Mouse (Mus musculus) 416B (cell line): Measurements from ENCODE around the gene Ptprn2.

Experiments used
- DNase-seq: peaks from one replicate; pipeline ENCODE4 v3.0.0; 2011; ENCODE audit warnings: low read depth

Gene Ptprn2

DNA sequence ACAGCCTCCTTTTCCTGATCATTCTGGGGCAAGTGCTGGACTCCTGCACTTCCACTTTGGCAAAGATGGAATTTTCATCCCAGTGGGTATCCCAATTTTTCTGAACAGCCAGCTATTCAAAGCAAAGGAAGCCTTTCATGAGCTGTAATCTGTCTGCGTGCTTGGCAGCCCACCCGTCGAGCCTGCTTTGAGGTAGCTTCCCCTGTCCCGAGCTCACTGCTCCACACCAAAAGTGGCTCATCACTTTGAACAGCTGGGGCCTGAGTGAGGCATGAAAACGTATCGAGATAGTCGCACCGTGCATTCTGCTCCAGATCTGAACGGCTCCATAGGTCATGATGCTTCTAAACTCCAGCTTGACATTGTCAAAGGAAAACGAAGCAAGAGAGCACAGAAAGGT lies 503.6 kb downstream of the Ptprn2 start:
- no peak for DNase-seq

DNA sequence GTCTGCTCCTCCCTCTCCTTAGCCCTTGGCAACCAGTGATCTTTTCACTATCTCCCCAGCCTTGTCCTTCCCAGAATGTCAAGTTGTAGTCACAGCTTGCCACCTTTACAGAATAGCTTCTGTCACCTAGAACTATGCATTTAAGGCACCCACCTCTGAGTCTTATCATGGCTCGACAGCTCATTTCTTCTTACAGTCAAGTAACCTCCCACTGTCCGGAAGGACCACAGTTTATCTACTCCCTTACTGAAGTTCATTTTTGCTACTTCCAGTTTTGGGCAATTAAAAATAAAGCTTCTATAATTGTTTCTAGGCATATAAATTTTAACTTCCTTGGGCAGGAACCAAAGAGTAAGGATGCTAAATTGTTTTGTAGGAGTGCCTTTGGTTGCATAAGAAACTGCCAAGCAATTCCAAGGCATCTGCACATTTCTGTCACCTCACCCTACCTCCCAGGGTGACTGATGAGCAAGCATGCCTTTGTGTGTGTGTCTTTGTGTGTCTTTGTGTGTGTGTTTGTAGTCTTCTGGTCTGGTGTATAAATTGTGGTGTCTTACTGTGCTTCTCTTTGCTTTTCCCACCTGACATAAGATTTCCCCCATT lies 516.1 kb downstream of the Ptprn2 start:
- DNase-seq = no peak

DNA sequence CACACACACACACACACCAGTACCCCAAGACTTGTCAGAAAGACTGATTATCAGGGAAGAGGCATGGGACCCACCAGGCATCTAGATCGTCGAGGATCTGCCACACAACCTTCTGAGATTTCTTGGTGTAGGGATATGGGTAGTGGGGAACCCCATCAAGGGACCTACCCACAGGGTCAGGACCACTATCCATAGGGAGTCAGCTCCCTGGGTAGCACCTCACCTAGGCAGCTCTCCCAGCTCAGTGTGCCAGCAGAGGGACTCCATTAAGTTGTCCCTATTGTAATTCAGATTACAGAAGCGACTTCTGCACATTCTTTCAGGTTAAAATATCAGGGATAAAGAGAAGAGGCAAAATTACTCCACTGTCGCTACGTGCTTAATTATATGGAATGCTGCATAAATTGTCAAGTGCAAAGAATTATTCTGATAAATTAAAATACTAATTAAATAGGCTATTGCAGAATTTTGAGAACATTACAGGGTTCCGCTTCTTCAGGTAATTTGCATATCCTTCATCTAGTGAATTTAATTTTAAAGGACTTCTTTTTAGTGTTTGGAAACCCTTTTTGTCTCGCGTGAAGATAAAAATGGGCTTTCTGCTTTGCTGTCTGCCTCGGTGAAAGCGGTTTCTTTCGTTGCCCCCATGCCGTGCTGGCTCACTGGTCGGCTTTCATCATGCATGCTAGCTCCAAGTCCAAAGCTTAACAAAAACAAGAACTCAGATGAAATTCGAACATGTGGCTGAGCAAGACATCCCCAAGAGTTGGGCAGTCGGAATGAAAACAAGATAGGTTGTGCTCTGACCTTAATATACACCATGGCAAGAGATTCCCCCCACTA lies 531.5 kb downstream of the Ptprn2 start:
- DNase-seq = no peak

DNA sequence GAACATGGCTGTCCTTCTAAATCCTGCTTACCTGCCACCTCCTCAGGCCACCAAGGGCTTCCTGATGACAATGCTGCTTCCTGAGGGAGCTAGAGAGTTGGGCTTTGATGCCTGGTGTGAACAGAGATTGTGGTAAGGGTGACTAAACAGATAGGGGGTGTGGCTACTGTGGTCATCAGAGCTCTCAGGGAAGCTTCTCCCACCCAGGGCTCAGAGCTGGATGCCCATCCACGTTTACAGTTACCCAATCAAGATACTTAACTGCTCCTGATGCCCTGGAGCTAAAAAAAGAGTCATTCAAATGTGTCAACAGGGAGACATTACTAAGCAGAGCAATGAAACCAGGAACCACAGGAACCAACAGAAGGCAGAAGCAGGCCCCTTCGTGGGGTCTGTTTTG lies 532.4 kb downstream of the Ptprn2 start:
- peak; percentile 8 for DNase-seq

DNA sequence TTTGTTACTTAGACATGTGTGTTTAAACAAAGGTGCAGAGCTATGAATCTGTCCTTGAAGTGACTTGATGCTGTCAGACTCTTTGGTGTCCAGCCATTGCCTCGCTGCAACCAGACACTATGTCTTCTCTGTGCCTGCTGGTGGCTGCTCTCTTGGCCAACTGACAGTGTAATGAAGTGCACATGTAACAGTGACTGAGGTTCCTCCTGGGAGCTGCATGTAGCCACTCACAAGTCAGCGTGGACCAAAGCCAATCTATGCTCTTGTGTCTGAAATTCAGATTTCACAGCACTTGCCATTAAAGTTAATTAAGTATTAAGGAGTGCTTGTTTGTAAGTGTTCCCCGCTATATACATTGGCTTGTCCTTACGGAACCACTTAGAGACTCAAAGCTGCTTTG lies 537.7 kb downstream of the Ptprn2 start:
- no peak for DNase-seq

DNA sequence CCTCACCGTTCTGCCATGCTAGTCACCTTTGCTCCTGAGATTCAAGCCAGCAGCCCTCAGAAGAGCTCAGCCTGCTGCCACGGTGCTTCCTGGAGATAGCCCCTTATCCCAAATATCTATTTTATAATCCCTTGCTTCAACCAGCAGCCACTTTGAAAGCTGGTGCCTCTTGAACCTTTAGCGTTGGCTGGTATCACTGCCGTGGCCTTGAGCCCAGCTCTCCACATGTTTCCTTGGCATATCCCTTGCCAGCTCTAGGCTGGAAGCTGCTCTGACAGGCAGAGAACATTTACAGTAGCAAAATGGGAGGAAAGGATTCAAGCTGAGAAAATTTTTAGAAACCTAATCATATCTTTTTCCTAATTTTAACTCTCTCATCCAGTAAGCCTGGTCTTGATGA lies 539.4 kb downstream of the Ptprn2 start:
- no peak for DNase-seq

DNA sequence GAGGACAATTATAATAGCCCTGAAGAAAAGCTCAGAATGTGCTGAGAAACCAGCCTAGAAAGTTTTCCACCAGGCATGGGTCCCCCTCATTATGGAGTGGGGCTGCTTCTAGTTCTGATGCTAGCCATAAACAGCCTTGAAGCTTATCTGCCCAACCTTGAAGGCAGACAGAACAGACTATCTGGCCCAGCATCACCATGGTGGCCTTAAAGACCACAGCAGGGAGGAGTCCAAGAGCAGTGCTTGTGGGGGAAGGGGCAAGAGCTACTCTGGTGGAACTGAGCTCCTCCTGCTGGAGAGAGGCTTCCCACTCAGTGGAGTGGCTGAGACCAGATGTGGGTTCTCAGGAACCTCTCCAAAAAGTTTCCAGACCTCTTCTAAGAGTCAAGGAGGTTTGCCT lies 540.2 kb downstream of the Ptprn2 start:
- DNase-seq = no peak

DNA sequence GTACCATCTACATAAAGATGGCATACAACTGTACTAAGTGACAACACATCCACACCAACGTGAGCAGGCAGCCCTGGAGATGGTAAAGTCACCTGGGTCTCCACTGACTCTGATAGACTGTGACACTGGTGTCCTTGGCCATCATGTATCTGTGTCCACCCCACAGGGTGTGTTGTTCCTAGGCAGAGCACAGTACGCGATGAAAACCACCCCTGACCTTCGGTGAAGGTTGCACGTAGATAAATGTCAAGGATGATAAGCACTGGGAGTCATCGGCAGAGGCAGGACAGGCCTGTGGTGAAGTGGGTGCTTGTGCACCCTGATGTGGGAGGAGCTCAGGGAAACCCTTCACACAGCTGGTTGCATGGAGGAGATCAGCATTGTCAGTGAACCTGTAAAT lies 541.8 kb downstream of the Ptprn2 start:
- no peak for DNase-seq

DNA sequence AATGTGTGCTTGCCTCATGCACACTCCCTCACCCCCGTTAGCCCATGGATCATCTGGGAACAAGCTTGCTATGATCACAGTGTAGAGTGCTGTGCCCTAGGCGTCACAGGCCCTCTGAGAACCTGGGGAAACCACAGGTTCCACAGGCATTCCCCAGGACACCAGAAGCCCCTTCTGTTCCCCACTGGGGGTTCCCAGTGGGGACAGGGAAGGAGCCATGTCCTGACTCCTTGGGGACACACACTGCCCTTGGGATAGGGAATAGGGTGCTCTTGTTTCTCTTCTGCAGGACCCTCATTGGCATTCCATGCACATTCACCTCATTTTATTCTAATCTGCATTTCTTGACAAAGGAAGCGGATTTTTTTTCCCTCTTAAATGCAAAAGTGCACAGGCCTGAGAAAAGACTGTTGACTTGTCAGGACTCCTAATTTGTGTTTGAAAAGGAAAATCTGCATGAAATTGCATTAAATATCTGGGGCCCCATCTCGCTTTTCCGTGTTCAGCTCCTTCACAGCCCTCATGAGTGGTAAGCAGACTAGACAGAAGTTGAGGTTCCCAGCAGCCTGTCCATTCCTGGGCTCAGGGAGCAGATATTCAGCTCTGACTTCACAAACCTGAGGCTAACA lies 542.9 kb downstream of the Ptprn2 start:
- DNase-seq = no peak

DNA sequence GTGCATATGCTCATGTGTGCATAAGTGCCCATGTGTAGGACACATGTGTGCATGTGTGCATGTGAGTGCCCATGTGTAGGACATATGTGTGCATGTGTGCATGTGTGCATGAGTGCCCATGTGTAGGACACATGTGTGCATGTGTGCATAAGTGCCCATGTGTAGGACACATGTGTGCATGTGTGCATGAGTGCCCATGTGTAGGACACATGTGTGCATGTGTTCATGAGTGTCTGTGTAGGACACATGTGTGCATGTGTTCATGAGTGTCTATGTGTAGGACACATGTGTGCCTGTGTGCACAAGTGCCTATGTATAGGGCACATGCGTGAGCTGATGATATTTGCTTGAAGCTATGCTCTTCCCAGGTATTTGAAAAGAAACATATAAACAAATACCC lies 547.7 kb downstream of the Ptprn2 start:
- DNase-seq = no peak

DNA sequence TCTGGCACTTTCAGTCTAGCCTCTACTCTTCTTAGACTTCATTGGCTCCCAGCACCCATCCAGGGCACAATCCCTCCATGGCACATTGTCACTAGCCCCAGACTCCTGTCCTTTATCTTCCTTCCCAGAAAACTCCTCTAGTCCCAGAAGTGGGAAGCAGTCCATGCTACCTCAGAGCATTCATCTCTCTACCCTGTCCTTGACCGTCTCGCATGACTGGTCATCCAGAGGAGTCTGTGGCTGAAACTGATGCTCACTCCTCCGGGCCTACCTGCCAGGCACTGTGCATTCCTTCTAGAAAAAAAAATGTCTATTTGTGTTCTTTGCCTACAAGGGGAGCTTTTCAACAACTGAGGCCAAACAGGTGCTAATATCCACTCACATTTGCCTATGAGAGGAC lies 549.0 kb downstream of the Ptprn2 start:
- no peak for DNase-seq

DNA sequence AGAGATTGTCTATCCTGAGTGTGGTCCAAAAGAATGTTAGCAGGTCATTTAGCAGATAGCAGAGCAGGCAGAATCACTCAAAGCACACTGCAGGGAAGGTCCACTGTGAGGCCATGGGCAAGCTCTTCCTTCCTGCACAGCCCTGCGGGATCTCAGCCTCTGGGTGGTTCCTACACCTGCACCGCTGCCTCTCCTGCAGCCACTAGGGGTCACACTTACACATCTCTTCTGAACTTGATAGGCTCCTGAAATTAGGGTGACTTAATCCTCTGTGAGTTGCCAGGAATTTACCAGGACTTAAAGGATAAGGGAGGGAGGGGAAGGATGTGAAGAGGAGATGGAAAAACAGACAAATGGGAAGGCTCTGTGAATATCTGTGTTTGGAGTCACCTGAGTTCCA lies 549.7 kb downstream of the Ptprn2 start:
- DNase-seq = peak; percentile 46

DNA sequence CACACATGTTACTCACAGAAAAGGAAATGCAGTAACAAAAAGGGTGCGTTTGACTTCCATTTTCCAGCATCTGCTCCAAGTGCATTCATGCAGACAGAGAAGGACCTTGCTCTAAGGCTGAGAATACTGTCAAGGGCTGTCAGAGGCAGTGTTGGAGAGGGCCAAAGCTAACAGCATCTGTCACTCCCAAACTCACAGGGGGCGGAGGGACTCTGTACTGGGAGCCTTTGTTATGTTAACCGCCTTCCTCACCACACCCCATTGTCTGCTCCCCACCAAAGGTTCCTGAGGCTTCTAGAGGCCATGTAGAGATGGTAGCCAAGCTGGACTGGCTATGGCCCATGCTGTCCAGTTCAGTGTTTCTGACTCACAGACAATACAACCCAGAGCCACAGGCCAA lies 553.9 kb downstream of the Ptprn2 start:
- no peak for DNase-seq

DNA sequence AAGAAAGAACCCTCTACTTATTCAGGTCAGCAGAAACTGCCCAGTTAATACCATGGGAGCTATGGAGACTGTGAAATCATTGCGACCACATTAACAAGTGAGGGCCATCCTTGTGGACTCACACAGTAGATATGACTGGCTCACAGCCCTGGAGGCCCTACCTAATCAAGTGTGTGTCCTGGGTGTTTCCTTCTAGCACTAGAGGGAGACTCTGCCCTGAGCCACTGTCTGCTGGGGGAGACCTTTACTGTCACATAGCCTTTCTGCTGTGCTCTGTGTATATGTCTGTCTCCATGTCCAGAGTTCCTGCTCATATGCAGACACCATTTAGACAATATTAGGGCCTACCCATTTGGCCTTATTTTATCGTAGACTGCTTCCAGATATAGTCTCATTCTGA lies 555.9 kb downstream of the Ptprn2 start:
- no peak for DNase-seq

DNA sequence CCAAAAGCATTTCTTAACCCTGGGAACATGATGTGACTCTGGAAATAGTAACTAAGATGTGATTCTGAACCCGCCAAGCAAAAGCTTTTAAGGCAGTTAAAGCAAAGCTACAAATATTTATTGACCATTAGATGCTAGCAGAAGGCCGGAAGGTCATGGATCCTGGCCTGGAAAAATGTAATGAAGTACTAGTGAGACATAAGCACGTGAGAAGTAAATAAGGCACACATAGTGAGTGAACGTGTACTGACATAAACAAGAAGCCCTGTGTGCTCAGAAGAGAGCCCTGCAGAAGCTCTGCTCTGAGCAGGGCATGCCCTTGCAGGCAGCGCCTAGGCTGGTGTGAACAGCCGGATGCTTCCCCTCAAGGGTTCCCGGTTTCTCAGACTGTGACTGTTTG lies 557.2 kb downstream of the Ptprn2 start:
- no peak for DNase-seq

DNA sequence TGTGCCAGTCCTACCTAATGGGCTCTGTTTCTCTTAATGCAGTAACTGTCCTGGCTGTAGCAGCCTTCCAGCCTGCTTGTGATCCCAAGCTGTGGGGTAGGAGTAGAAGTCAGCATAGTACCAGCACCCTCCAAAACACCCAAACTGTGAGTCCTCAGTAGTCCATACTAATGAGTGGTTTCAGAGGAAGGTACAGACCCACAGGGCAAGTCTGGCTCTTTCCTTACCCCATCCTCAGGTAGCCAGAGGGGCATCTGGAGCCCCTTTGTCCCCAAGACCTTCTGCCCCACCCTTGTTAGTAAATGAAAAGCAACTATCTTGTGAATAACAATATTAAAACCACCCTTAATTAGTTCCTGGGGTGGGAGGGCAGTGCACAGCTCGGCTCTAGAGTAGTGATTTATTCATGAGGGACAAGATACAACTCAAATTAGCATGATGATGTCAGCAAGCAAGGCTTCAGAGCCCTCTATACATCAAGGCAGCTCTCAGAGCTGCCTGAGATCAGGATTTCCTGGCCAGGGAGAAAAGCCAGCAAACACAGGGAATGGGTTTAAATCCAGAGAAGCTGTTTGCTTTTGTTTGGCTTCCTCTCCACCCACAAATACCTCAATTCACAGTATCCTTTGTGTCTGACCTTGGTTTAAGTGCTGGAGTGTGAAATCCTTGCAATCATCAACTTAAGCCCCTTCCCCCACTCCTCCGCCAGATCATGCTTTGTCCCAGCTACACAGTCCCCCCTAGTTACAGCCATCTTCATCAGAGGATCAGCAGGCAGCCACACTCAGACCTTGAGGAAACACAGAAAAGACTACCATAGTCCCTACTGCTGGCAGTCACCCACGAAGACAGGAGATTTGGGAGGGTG lies 562.1 kb downstream of the Ptprn2 start:
- no peak for DNase-seq

DNA sequence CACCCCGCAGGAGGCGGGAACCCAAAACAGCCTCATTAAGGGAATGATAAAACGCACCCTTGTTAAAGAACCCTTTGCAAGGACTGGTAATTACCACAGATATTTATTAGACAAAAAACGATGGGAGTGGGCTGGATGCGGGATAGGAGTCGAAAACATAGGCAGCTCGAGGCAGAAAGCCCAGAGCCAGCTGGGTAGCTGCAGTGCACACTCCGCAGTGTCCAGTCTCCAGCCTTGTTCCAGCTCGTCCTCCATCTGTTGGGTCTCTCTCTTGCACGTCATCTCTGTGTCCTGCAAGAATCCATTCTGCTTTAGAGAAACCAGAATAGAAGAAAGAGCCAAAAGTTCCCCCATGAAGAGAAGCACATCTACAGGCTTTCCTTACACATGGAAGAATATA lies 564.3 kb downstream of the Ptprn2 start:
- DNase-seq = no peak

DNA sequence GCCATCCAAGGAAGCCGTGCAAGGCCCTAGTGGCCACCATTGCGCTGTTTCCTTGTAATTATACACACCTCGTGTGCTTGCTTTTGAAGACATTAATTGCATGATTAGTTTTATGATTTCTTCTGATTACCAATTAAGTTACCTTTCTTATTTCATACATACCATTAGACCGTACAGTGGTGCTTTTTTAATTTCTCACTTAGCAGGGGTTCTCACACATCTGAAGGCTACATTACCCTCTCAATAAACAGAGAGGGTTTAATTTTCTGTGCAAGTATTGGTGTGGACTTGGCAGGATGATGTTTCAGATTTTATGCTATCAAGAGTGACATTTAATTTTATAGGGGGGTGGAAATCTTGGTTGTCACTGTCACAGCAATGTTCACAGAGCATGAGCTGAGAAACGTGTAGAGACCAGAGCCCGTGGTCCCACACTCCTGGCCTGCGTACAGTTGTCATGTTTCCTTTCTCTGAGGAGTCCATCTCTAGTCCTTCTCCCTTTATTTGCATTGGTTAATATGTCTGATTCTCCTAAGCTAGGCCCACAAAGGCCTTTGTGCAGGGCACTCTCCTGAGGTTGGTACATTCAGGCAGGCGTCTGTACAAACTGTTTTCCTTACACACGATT lies 567.8 kb downstream of the Ptprn2 start:
- DNase-seq = no peak

DNA sequence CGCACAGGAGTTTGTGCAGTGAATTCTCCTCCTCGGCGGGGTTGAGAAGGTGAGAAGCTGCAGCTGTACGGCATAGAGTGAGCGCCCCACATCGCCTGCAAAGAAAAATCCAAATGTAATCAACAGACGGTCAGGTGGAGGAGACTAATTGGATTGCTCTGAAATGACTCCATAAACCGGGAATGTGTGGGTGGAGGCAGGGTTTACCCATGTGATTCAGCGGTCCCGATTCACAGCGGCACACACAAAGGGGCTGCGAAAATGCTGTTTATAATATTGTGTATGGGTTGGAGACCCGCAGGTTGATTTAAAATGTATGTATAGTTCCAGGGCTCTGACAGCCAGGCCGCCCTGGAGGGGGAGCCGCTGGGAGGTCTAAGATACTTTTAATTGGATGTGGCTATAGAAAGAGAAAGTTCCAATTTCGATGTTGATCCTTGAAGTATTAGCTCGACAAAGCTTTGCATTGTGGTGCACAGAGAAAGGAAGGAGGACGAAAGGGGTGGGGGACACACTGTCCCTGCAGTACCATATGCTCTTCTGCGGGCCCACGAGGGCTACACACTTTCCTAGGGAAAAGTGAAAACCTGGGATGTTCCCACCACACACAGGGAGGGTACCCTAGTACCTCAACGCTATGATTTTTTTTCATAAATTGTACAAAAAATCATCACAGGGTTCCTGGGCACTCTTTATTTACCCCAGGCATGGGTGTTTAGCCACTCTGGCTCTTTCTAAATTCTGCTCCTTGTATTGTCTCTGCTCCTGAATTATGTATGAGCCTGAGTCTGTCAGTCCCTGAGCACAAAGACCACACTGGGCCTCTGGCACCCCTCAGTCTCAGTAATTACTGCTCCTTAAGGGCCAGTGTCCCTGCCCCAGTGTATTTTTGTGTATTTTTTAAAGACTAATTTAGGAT lies 568.6 kb downstream of the Ptprn2 start:
- no peak for DNase-seq

DNA sequence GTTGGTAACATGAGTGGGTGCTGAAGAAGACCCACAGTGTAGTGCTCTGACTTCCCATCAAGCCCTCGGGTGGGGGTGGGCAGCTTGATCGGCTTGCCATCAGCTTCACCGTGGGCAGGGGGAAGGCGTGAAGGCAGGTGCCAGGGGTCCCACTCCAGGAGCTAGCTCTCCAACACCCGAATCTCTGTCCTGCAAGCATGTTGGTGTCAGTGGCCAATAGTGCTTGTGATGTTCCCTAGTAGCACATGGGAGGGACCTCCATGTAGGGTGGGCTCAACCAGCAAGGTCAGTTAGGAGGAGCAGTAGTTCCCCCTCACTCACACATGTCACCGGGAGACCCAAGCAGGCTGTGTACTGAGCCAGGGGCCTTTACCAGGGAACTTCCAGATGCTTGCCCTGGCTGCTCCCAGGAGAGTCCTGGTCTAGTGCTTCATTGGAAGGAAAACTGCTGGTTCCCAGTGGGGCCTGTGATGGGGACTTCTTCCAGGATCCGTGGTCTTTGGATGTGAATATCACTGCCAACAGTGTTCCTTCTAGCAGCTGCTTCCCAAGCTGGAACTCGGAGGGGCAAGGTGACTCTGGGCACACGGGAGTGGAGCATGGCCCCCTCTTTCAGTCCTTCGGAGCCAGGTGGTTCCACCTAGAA lies 569.5 kb downstream of the Ptprn2 start:
- DNase-seq = no peak
